Mouse (Mus musculus): ENCODE results near the gene Gng10. TPM values are rescaled to one million over a fixed set of nuclear protein-coding genes. Genes with fewer than 3 reads are reported as not detected.

Gene Gng10
- 10 to 100 TPM; 20.0 to 26.6 TPM for total RNA-seq (2021)
- long read RNA-seq, experiment 1, transcript Gng10-201 (3 exons, 1,192 nt), result major isoform, 43 of 43 reads
- long read RNA-seq, experiment 1, partial matches to known transcripts, result 0 of 43 reads
- long read RNA-seq, experiment 1, other reads (novel, unspliced or antisense), result 0 of 43 reads
- long read RNA-seq, experiment 2, transcript Gng10-201 (3 exons, 1,192 nt), result major isoform, 21 of 21 reads
- long read RNA-seq, experiment 2, partial matches to known transcripts, result 0 of 21 reads
- long read RNA-seq, experiment 2, other reads (novel, unspliced or antisense), result 0 of 21 reads

GRCm38 (mm10) chr4:59034918-59035785, at the start of gene Gng10:
TSS of gene Gng10 (plus strand) at chr4:59035088.
- DNase-seq, result peak; percentile 81
- intact Hi-C loops (cut with DNase I), result loop anchor here (5.0 kb wide), 1 partner anchor 33 kb away; the partner anchor contains the start of gene Gm20503

GRCm38 (mm10) chr4:58985157-58985648, 49.7 kb upstream of the Gng10 start:
- DNase-seq, result peak; percentile 77 to 83

GRCm38 (mm10) chr4:58986540-58987190, 48.2 kb upstream of the Gng10 start, which contains the start of gene Ptgr1:
TSS of gene Ptgr1 (minus strand) at chr4:58987119.
- intact Hi-C loops (cut with DNase I), result loop anchor here (10.0 kb wide), 1 partner anchor 348 kb away; no protein-coding TSS in a partner anchor
- peak; percentile 80 to 81 for DNase-seq

More at GRCm38 (mm10) chr4:58985157-58985648, 49.7 kb upstream of the Gng10 start:
- intact Hi-C loops (cut with DNase I), result loop anchor here (1.0 to 10.0 kb wide), 3 partner anchors 14 to 350 kb away; no protein-coding TSS in a partner anchor

GRCm38 (mm10) chr4:58989303-58989898, 45.5 kb upstream of the Gng10 start:
- intact Hi-C loops (cut with DNase I), result loop anchor here (10.0 kb wide), 1 partner anchor 345 kb away; no protein-coding TSS in a partner anchor
- no peak for DNase-seq

- intact Hi-C loops (cut with DNase I), result no loop called here
- no peak for DNase-seq
These were observed 44.1 kb upstream of the Gng10 start for GRCm38 (mm10) chr4:58990609-58991434.

- DNase-seq, result no peak
- intact Hi-C loops (cut with DNase I), result no loop called here
These were observed 42.7 kb upstream of the Gng10 start for GRCm38 (mm10) chr4:58992195-58992594.

GRCm38 (mm10) chr4:58994762-58995161, 40.1 kb upstream of the Gng10 start, which contains the start of gene Dnajc25:
TSS of gene Dnajc25 (plus strand) at chr4:58995062.
- no peak for DNase-seq
- intact Hi-C loops (cut with DNase I), result no loop called here

- intact Hi-C loops (cut with DNase I), result no loop called here
- DNase-seq, result no peak
These were observed 39.6 kb upstream of the Gng10 start for GRCm38 (mm10) chr4:58995251-58995693.

GRCm38 (mm10) chr4:58997081-58997480, 37.8 kb upstream of the Gng10 start:
- DNase-seq, result no peak
- intact Hi-C loops (cut with DNase I), result no loop called here

- intact Hi-C loops (cut with DNase I), result loop anchor here (1.0 kb wide), 1 partner anchor 13 kb away; no protein-coding TSS in a partner anchor
These were observed 36.2 kb upstream of the Gng10 start for GRCm38 (mm10) chr4:58998688-58999087.

GRCm38 (mm10) chr4:58999686-59000085, 35.2 kb upstream of the Gng10 start:
- intact Hi-C loops (cut with DNase I), result loop anchor here (1.0 to 10.0 kb wide), 4 partner anchors 14 to 565 kb away; partner anchors contain the start of genes Ecpas and Gng10
- peak; percentile 71 to 80 for DNase-seq

More at GRCm38 (mm10) chr4:58998688-58999087, 36.2 kb upstream of the Gng10 start:
- DNase-seq, result no peak

- intact Hi-C loops (cut with DNase I), result loop anchor here (5.0 to 10.0 kb wide), 3 partner anchors 37 to 564 kb away; partner anchors contain the start of genes Ecpas and Gng10
- peak; percentile 13 to 36 for DNase-seq
These were observed 34.3 kb upstream of the Gng10 start for GRCm38 (mm10) chr4:59000614-59001013.

GRCm38 (mm10) chr4:59002948-59003805, 31.7 kb upstream of the Gng10 start, which contains the start of gene Gm20503:
TSS of gene Gm20503 (plus strand) at chr4:59003210.
- DNase-seq, result peak; percentile 95 to 96
- intact Hi-C loops (cut with DNase I), result loop anchor here (5.0 to 10.0 kb wide), 3 partner anchors 34 to 562 kb away; partner anchors contain the start of genes Ecpas and Gng10

- DNase-seq, result no peak
- intact Hi-C loops (cut with DNase I), result loop anchor here (5.0 to 10.0 kb wide), 3 partner anchors 33 to 561 kb away; partner anchors contain the start of genes Ecpas and Gng10
These were observed 31.1 kb upstream of the Gng10 start for GRCm38 (mm10) chr4:59003806-59004200.

GRCm38 (mm10) chr4:59006211-59006610, 28.7 kb upstream of the Gng10 start:
- no peak for DNase-seq
- intact Hi-C loops (cut with DNase I), result loop anchor here (10.0 kb wide), 1 partner anchor 559 kb away; no protein-coding TSS in a partner anchor

- intact Hi-C loops (cut with DNase I), result loop anchor here (10.0 kb wide), 1 partner anchor 558 kb away; no protein-coding TSS in a partner anchor
- DNase-seq, result no peak
These were observed 27.9 kb upstream of the Gng10 start for GRCm38 (mm10) chr4:59007016-59007415.

- intact Hi-C loops (cut with DNase I), result loop anchor here (10.0 kb wide), 1 partner anchor 557 kb away; no protein-coding TSS in a partner anchor
These were observed 26.9 kb upstream of the Gng10 start for GRCm38 (mm10) chr4:59007974-59008373.

More at GRCm38 (mm10) chr4:59007974-59008373, 26.9 kb upstream of the Gng10 start:
- no peak for DNase-seq
